30 mouse cellular contexts compared by ENCODE assay signal in the genomic region with DNA sequence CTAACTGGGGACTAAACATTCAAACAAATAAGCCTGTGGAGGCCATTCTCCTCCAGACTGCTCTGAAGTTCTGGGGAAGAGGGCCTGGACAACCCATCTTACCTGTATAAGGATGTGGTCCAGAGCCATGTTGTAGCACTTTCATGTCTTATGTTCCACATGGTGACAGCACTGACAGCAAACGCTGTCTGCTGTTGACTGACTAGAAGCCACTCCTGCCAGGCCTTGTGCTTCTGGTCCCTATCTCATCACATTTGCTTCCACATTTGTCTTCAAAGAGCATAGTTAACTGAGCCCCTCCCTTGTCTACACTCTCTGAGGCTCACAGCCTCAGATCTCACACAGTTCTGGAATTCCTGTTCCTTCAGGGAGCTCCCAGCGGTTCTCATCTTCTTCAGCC.
"Had no signal": no experiment of that assay in that cellular context is flagged by ENCODE, and none has a peak within 500 bp of the region (broad histone marks: within the 10 kb centered on the region; RNA-seq: fewer than 3 reads in every experiment).

No protein-coding gene starts in this region.

- H3K4me3 ChIP-seq: left cerebral cortex, adult 2 months; limb, embryonic 10.5 days; limb, embryonic 12.5 days; limb, embryonic 13.5 days; limb, embryonic 15.5 days; liver, embryonic 13.5 days; liver, embryonic 15.5 days; lung, embryonic 15.5 days; megakaryocyte, embryonic 14.5 days; midbrain, embryonic 10.5 days; midbrain, embryonic 12.5 days; midbrain, embryonic 13.5 days; midbrain, embryonic 15.5 days; myocyte; neural tube, embryonic 12.5 days had no signal

- H3K27ac ChIP-seq: left cerebral cortex, adult 2 months; limb, embryonic 10.5 days; limb, embryonic 12.5 days; limb, embryonic 13.5 days; limb, embryonic 15.5 days; liver, embryonic 13.5 days; liver, embryonic 14.5 days; liver, embryonic 15.5 days; lung, embryonic 15.5 days; macrophage; midbrain, embryonic 10.5 days; midbrain, embryonic 12.5 days; midbrain, embryonic 13.5 days; midbrain, embryonic 15.5 days; neural tube, embryonic 12.5 days had no signal

- H3K4me1 ChIP-seq: limb, embryonic 10.5 days; limb, embryonic 12.5 days; limb, embryonic 13.5 days; limb, embryonic 15.5 days; lung, embryonic 15.5 days; midbrain, embryonic 10.5 days; midbrain, embryonic 12.5 days; midbrain, embryonic 13.5 days; midbrain, embryonic 15.5 days; neural tube, embryonic 12.5 days had no signal

- H3K9ac ChIP-seq: limb, embryonic 12.5 days; limb, embryonic 13.5 days; limb, embryonic 15.5 days; liver, embryonic 13.5 days; liver, embryonic 14.5 days; liver, embryonic 15.5 days; lung, embryonic 14.5 days; lung, embryonic 15.5 days; midbrain, embryonic 12.5 days; midbrain, embryonic 13.5 days; midbrain, embryonic 15.5 days; neural tube, embryonic 12.5 days had no signal

- DNase-seq: left cerebral cortex, postnatal 4 days; liver; liver, embryonic 13.5 days; lung, adult 18-20 months; lung, adult 2 months; lung, embryonic 14.5 days; lung, postnatal 10 days; lung, postnatal 14 days; lung, postnatal 36 days; lung, postnatal 4 days had no signal

- H3K9me3 ChIP-seq: limb, embryonic 10.5 days; limb, embryonic 12.5 days; limb, embryonic 13.5 days; limb, embryonic 15.5 days; liver, embryonic 13.5 days; liver, embryonic 15.5 days; lung, embryonic 15.5 days; megakaryocyte, embryonic 14.5 days; midbrain, embryonic 10.5 days; midbrain, embryonic 12.5 days; midbrain, embryonic 13.5 days; midbrain, embryonic 15.5 days; neural tube, embryonic 12.5 days had no signal

- H3K27me3 ChIP-seq: limb, embryonic 12.5 days; limb, embryonic 13.5 days; limb, embryonic 15.5 days; liver, embryonic 13.5 days; liver, embryonic 15.5 days; lung, embryonic 15.5 days; megakaryocyte, embryonic 14.5 days; midbrain, embryonic 12.5 days; midbrain, embryonic 13.5 days; midbrain, embryonic 15.5 days; neural tube, embryonic 12.5 days had no signal

- H3K4me2 ChIP-seq: limb, embryonic 12.5 days; limb, embryonic 13.5 days; limb, embryonic 15.5 days; liver, embryonic 11.5 days; liver, embryonic 13.5 days; liver, embryonic 15.5 days; lung, embryonic 14.5 days; lung, embryonic 15.5 days; midbrain, embryonic 11.5 days; midbrain, embryonic 12.5 days; midbrain, embryonic 13.5 days; midbrain, embryonic 15.5 days; neural tube, embryonic 12.5 days had no signal

- ATAC-seq: lung, postnatal 0 days; midbrain, embryonic 13.5 days; midbrain, embryonic 15.5 days; midbrain, embryonic 16.5 days had no signal
